14 mouse cellular contexts compared by ENCODE assay signal in genomic region chr3:97818383-97818982, GRCm38 (mm10).
A peak's percentile ranks its signal among the peaks of the same experiment; 100 is the strongest.
DNase-seq lines count a peak whose midpoint lies in the region; ATAC-seq and TF ChIP-seq lines count a peak whose summit lies in the region.
"Had no signal": no experiment of that assay in that cellular context is flagged by ENCODE, and none has a peak within 500 bp of the region (broad histone marks: within the 10 kb centered on the region; RNA-seq: fewer than 3 reads in every experiment).

No protein-coding gene starts in this region.

- no peak overlapping the region for H3K4me3 ChIP-seq in kidney, embryonic 14.5 days (ENCODE audit: low read length)
- no peak overlapping the region for H3K4me3 ChIP-seq in liver, postnatal 0 days (ENCODE audit: low read depth, low read length)
- H3K4me3 ChIP-seq: heart, adult 2 months; hindbrain, embryonic 10.5 days; limb, embryonic 15.5 days had no signal

- no peak for TF ChIP-seq EP300 in liver, postnatal 0 days (IDR thresholded peaks at IDR 0.05; ENCODE audit: low read depth)

- no peak for ATAC-seq in kidney, embryonic 14.5 days (ENCODE audit: low FRiP score, low TSS enrichment)
- peak; percentile 66 for ATAC-seq in liver, postnatal 0 days
- ATAC-seq: forebrain, embryonic 16.5 days had no signal

- WGBS in kidney, embryonic 14.5 days: 80% methylated on average over 1 of the region's 1 CpGs
- 51% methylated on average over 1 of the region's 1 CpGs for WGBS in liver, postnatal 0 days (ENCODE audit: insufficient replicate concordance)

- TF ChIP-seq CTCF in liver, postnatal 0 days (IDR thresholded peaks at IDR 0.05; ENCODE audit: low read depth): no peak

- peak; percentile 61 for DNase-seq in kidney, adult 11 months
- peak; percentile 52 for DNase-seq in kidney, adult 18-20 months
- DNase-seq in kidney, postnatal 14 days: peak; percentile 53
- no peak for DNase-seq in liver, postnatal 0 days
- DNase-seq in thymus, adult 18-20 months: no peak
- DNase-seq in layer of hippocampus, postnatal 14 days (ENCODE audit: low spot score in 2 of 2): no peak
- DNase-seq in right cerebral cortex, adult 2 months (ENCODE audit: low spot score in 2 of 2): no peak
- DNase-seq: retina, postnatal 1 day; spleen, adult 18-20 months had no signal

- no peaks in the 10 kb centered on the region for H3K36me3 ChIP-seq in kidney, embryonic 14.5 days (ENCODE audit: control insufficient read depth, insufficient read depth, low read length)
- H3K36me3 ChIP-seq in liver, postnatal 0 days (replicated peaks; ENCODE audit: insufficient read depth, low read length): no peaks in the 10 kb centered on the region
- H3K36me3 ChIP-seq: hindbrain, embryonic 10.5 days; limb, embryonic 15.5 days had no signal

- no peak overlapping the region for H3K4me2 ChIP-seq in kidney, embryonic 14.5 days (replicated peaks; ENCODE audit: low read depth, low read length)
- H3K4me2 ChIP-seq in liver, postnatal 0 days (ENCODE audit: low read depth, low read length): peak overlapping the region; percentile 29; the same call in 1 of the 2 replicates
- H3K4me2 ChIP-seq: limb, embryonic 15.5 days had no signal

- H3K27ac ChIP-seq in kidney, embryonic 14.5 days (ENCODE audit: low read depth, low read length): no peak overlapping the region
- H3K27ac ChIP-seq in liver, postnatal 0 days (ENCODE audit: low read depth): peak overlapping the region; percentile 55; the same call in 1 of the 2 replicates
- H3K27ac ChIP-seq: heart, adult 2 months; hindbrain, embryonic 10.5 days; limb, embryonic 15.5 days had no signal

- H3K4me1 ChIP-seq in kidney, embryonic 14.5 days (ENCODE audit: control insufficient read depth, insufficient read depth, low read length): no peaks in the 10 kb centered on the region
- H3K4me1 ChIP-seq in liver, postnatal 0 days (ENCODE audit: insufficient read depth): peaks cover 3% of the 10 kb centered on the region; the same call in 1 of the 2 replicates

- no peaks in the 10 kb centered on the region for H3K9me3 ChIP-seq in kidney, embryonic 14.5 days (ENCODE audit: control insufficient read depth, low read length)
- no peaks in the 10 kb centered on the region for H3K9me3 ChIP-seq in liver, postnatal 0 days (ENCODE audit: low read length)
- H3K9me3 ChIP-seq: hindbrain, embryonic 10.5 days; limb, embryonic 15.5 days had no signal

- H3K27me3 ChIP-seq in kidney, embryonic 14.5 days (ENCODE audit: control insufficient read depth, insufficient read depth, low read length): no peaks in the 10 kb centered on the region
- H3K27me3 ChIP-seq in liver, postnatal 0 days (ENCODE audit: insufficient read depth, low read length): no peaks in the 10 kb centered on the region

- no peak overlapping the region for H3K9ac ChIP-seq in kidney, embryonic 14.5 days (ENCODE audit: low read depth, low read length)
- no peak overlapping the region for H3K9ac ChIP-seq in liver, postnatal 0 days (replicated peaks)
- H3K9ac ChIP-seq: limb, embryonic 15.5 days had no signal

Comparison
In these comparisons a context has a peak if more than half of its experiments do, and no peak if none do; other contexts are left out.
1. DNase-seq: peak in kidney, adult 11 months (single experiment), kidney, adult 18-20 months (single experiment) and kidney, postnatal 14 days (single experiment); none in liver, postnatal 0 days (single experiment), thymus, adult 18-20 months (0 of 2), layer of hippocampus, postnatal 14 days (0 of 2) and right cerebral cortex, adult 2 months (0 of 2).